In the genomic region with DNA sequence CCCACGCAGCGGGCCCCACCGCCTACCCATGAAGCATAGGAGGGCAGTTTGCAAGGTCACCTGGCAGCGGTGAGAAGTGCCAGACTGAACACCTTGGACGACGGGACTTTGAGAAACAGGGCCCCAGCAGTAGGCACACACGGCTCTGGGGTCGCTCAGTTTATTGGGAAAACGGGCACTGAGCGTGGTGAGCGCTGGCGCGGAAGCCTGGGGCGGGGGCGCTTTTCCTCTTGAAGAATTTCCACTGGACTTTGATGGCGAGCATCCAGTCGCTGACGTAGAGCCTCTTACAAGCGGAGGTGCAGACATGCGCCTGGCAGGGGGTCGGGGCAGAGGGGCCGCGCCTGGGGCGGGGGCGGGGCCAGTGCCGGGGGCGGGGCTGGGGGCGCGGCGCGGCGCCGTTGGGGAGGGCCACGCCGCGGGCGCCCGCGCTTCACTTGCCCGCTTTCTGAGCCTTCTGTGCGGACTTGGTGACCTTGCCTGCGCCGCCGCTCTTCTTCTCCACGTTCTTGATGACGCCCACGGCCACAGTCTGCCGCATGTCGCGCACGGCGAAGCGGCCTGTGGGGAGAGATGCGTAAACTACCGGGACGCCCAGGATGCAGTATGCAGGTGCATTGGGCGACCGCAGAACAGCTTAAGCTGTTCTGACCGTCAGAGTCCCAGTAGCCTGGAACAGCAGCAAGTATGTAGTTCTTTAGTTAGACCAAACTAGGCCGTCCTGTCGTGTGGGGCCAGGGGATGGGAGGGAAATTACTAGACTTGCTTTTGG, we compare ENCODE assay signal across 8 mouse cellular contexts. TPM values are rescaled to one million over a fixed set of nuclear protein-coding genes. Genes with fewer than 3 reads are reported as not detected.
DNase-seq lines count a peak whose midpoint lies in the region; ATAC-seq and TF ChIP-seq lines count a peak whose summit lies in the region.

No protein-coding gene starts in this region.

- peak overlapping the region; percentile 69 for H3K4me2 ChIP-seq in forebrain, postnatal 0 days (ENCODE audit: low read depth)
- H3K4me2 ChIP-seq in lung, embryonic 14.5 days = peak overlapping the region; percentile 84

- no peak overlapping the region for H3K27ac ChIP-seq in ES-E14 (ENCODE audit: insufficient read depth, low read depth, low read length, poor library complexity, severe bottlenecking)
- no peak overlapping the region for H3K27ac ChIP-seq in forebrain, postnatal 0 days (ENCODE audit: low read depth, low read length)
- no peak overlapping the region for H3K27ac ChIP-seq in kidney, adult 2 months (ENCODE audit: insufficient read depth, low read depth, low read length)
- no peak overlapping the region for H3K27ac ChIP-seq in lung, embryonic 14.5 days (ENCODE audit: low read depth)

- no peak for TF ChIP-seq CTCF in forebrain, postnatal 0 days (IDR thresholded peaks at IDR 0.05; ENCODE audit: low read depth)
- TF ChIP-seq CTCF in kidney, adult 2 months (conservative IDR thresholded peaks at IDR 0.05; ENCODE audit: insufficient read depth, insufficient read length, low read depth, low read length) = no peak
- TF ChIP-seq CTCF in lung, embryonic 14.5 days (IDR thresholded peaks at IDR 0.05; ENCODE audit: low read depth) = no peak

- H3K4me3 ChIP-seq in ES-E14 (ENCODE audit: insufficient read depth in 1 of 2, low read depth in 1 of 2, low read length in 2 of 2, poor library complexity in 1 of 2, severe bottlenecking in 1 of 2) = peak overlapping the region; percentile 67 to 74
- H3K4me3 ChIP-seq in forebrain, postnatal 0 days (ENCODE audit: low read depth, low read length) = peak overlapping the region; percentile 37
- H3K4me3 ChIP-seq in kidney, adult 2 months (ENCODE audit: insufficient read depth, low read depth, low read length) = peak overlapping the region; percentile 50
- H3K4me3 ChIP-seq in lung, embryonic 14.5 days (ENCODE audit: low read depth, low read length) = peak overlapping the region; percentile 40

- ATAC-seq in CD4-positive, CD25-positive, alpha-beta regulatory T cell, adult 4 months = no peak
- peak; percentile 32; the same call in 1 of the 2 replicates for ATAC-seq in forebrain, postnatal 0 days
- peak; percentile 83 for ATAC-seq in lung, embryonic 14.5 days (ENCODE audit: insufficient read depth)

- 4% methylated on average over 60 of the region's 61 CpGs for WGBS in forebrain, postnatal 0 days
- WGBS in kidney, adult 2 months = 2% methylated on average over 54 of the region's 61 CpGs
- WGBS in lung, embryonic 14.5 days = under 1% methylated on average over 60 of the region's 61 CpGs

- DNase-seq in CD4-positive, CD25-positive, alpha-beta regulatory T cell, adult 2 months (ENCODE audit: low read depth, low spot score) = peak; percentile 31
- DNase-seq in ES-E14 (ENCODE audit: low read depth, low spot score) = no peak
- DNase-seq in forebrain, postnatal 0 days = peak; percentile 54
- DNase-seq in kidney, adult 2 months = peak; percentile 42
- peak; percentile 83 for DNase-seq in lung, embryonic 14.5 days
- peak; percentile 49 to 56 for DNase-seq in right cerebral cortex, adult 2 months (ENCODE audit: low spot score in 2 of 2)
- no peak for DNase-seq in urinary bladder, postnatal 25 days (ENCODE audit: low spot score)

- TF ChIP-seq POLR2A in kidney, adult 2 months (IDR thresholded peaks at IDR 0.05; ENCODE audit: low read depth, low read length) = no peak

- H3K36me3 ChIP-seq in ES-E14 (ENCODE audit: control insufficient read depth, insufficient read depth, low read length, poor library complexity, severe bottlenecking) = no peaks in the 10 kb centered on the region
- H3K36me3 ChIP-seq in forebrain, postnatal 0 days (ENCODE audit: insufficient read depth) = peaks cover 33% of the 10 kb centered on the region
- H3K36me3 ChIP-seq in kidney, adult 2 months (ENCODE audit: control insufficient read depth, insufficient read depth, low read length) = no peaks in the 10 kb centered on the region
- no peaks in the 10 kb centered on the region for H3K36me3 ChIP-seq in lung, embryonic 14.5 days (ENCODE audit: insufficient read depth)

- H3K9ac ChIP-seq in ES-E14 (ENCODE audit: insufficient read depth, low read depth, low read length, poor library complexity, severe bottlenecking) = peak overlapping the region; percentile 62
- peak overlapping the region; percentile 25; the same call in 1 of the 2 replicates for H3K9ac ChIP-seq in forebrain, postnatal 0 days
- peak overlapping the region; percentile 20; the same call in 1 of the 2 replicates for H3K9ac ChIP-seq in lung, embryonic 14.5 days

- in situ Hi-C loops in ES-E14 (cut with MboI; ENCODE audit: low sequenced_read_pairs in 2 of 2, unreplicated experiment in 2 of 2) = no loop called here

- peaks cover 0 to 7% of the 10 kb centered on the region in 2 experiments; a peak in 2 of 4 replicates for H3K4me1 ChIP-seq in ES-E14 (ENCODE audit: control insufficient read depth in 2 of 2, insufficient read depth in 2 of 2, low read length in 2 of 2, poor library complexity in 1 of 2)
- H3K4me1 ChIP-seq in forebrain, postnatal 0 days (ENCODE audit: insufficient read depth) = no peaks in the 10 kb centered on the region
- H3K4me1 ChIP-seq in kidney, adult 2 months (ENCODE audit: control insufficient read depth, insufficient read depth, low read length) = peaks cover 4% of the 10 kb centered on the region; the same call in 1 of the 2 replicates
- H3K4me1 ChIP-seq in lung, embryonic 14.5 days (ENCODE audit: insufficient read depth) = 0 out of 2 replicates have a peak, but pooled peaks cover 8% of the 10 kb centered on the region

- H3K9me3 ChIP-seq in ES-E14 (ENCODE audit: control insufficient read depth, insufficient read depth, low read depth, low read length) = no peaks in the 10 kb centered on the region
- H3K9me3 ChIP-seq in forebrain, postnatal 0 days (ENCODE audit: low read length) = no peaks in the 10 kb centered on the region
- H3K9me3 ChIP-seq in lung, embryonic 14.5 days (ENCODE audit: low read depth, low read length) = no peaks in the 10 kb centered on the region

- no peaks in the 10 kb centered on the region for H3K27me3 ChIP-seq in forebrain, postnatal 0 days (ENCODE audit: insufficient read depth, low read length)
- H3K27me3 ChIP-seq in kidney, adult 2 months (replicated peaks; ENCODE audit: control insufficient read depth, insufficient read depth, low read length) = no peaks in the 10 kb centered on the region
- H3K27me3 ChIP-seq in lung, embryonic 14.5 days (ENCODE audit: insufficient read depth, low read length) = peaks cover 30% of the 10 kb centered on the region

TF ChIP-seq in ES-E14, 5 proteins besides CTCF, POLR2A, EP300 and RAD21:
- TF ChIP-seq MAFK (IDR thresholded peaks at IDR 0.05; ENCODE audit: insufficient read depth, low read depth, low read length) (no peak), ZNF384 (IDR thresholded peaks at IDR 0.05; ENCODE audit: low read depth, low read length) (no peak), HCFC1 (IDR thresholded peaks at IDR 0.05; ENCODE audit: borderline replicate concordance, insufficient read depth, low read length) (no peak), ZC3H11A (IDR thresholded peaks at IDR 0.05; ENCODE audit: borderline replicate concordance, low read depth, low read length) (no peak), CHD2 (IDR thresholded peaks at IDR 0.05; ENCODE audit: low read depth, low read length) (no peak)

RNA-seq across cellular contexts. Expression of gene Eef1a2, which starts 9.1 kb away (rescaled TPM):
- not detected for polyA plus RNA-seq in CD4-positive, CD25-positive, alpha-beta regulatory T cell, adult 4 months (2017; shearing (Covaris generic))
- total RNA-seq in ES-E14 (2012; rRNA removed) = 0.76 and 0.95 TPM in 2 replicates
- total RNA-seq in forebrain, postnatal 0 days (2014; rRNA removed) = 215 and 218 TPM in 2 replicates
- 12.8 and 17.5 TPM in 2 replicates for polyA plus RNA-seq in forebrain, postnatal 0 days (2015; fragmentation: Nextera tagmentation; extraction: Ambion mirVana)
- polyA plus RNA-seq in kidney, adult 2 months (2012; rRNA removed) = 0.92 and 18.7 TPM in 2 replicates
- polyA plus RNA-seq in lung, embryonic 14.5 days (2014; fragmentation: Nextera tagmentation; extraction: Ambion mirVana) = 0.35 TPM in 1 of 2 replicates, not detected in the other

RNA-seq across cellular contexts. Expression of gene Kcnq2, which starts 12.6 kb away (rescaled TPM):
- polyA plus RNA-seq in CD4-positive, CD25-positive, alpha-beta regulatory T cell, adult 4 months (2017; shearing (Covaris generic)) = not detected
- total RNA-seq in ES-E14 (2012; rRNA removed) = 4.6 and 11.6 TPM in 2 replicates
- 113 and 134 TPM in 2 replicates for total RNA-seq in forebrain, postnatal 0 days (2014; rRNA removed)
- 24.7 and 31.7 TPM in 2 replicates for polyA plus RNA-seq in forebrain, postnatal 0 days (2015; fragmentation: Nextera tagmentation; extraction: Ambion mirVana)
- polyA plus RNA-seq in kidney, adult 2 months (2012; rRNA removed) = 0.05 and 0.31 TPM in 2 replicates
- polyA plus RNA-seq in lung, embryonic 14.5 days (2014; fragmentation: Nextera tagmentation; extraction: Ambion mirVana) = 0.05 TPM in 2 replicates

RNA-seq across cellular contexts. Expression of gene Ppdpf, which starts 39.3 kb away (rescaled TPM):
- 100 to 1,000 TPM; 138 to 145 TPM for polyA plus RNA-seq in CD4-positive, CD25-positive, alpha-beta regulatory T cell, adult 4 months (2017; shearing (Covaris generic))
- total RNA-seq in ES-E14 (2012; rRNA removed) = 67.1 and 71.8 TPM in 2 replicates
- 239 and 264 TPM in 2 replicates for total RNA-seq in forebrain, postnatal 0 days (2014; rRNA removed)
- polyA plus RNA-seq in forebrain, postnatal 0 days (2015; fragmentation: Nextera tagmentation; extraction: Ambion mirVana) = 402 and 447 TPM in 2 replicates
- 162 and 168 TPM in 2 replicates for polyA plus RNA-seq in kidney, adult 2 months (2012; rRNA removed)
- 333 and 364 TPM in 2 replicates for polyA plus RNA-seq in lung, embryonic 14.5 days (2014; fragmentation: Nextera tagmentation; extraction: Ambion mirVana)

RNA-seq across cellular contexts. Expression of gene Ptk6, which starts 54.9 kb away (rescaled TPM):
- polyA plus RNA-seq in CD4-positive, CD25-positive, alpha-beta regulatory T cell, adult 4 months (2017; shearing (Covaris generic)) = under 1 TPM in 1 of 2 experiments, not detected in 1; 0.08 TPM
- 0.11 and 0.22 TPM in 2 replicates for total RNA-seq in ES-E14 (2012; rRNA removed)
- total RNA-seq in forebrain, postnatal 0 days (2014; rRNA removed) = not detected in 2 replicates
- not detected in 2 replicates for polyA plus RNA-seq in forebrain, postnatal 0 days (2015; fragmentation: Nextera tagmentation; extraction: Ambion mirVana)
- 0.12 and 0.16 TPM in 2 replicates for polyA plus RNA-seq in kidney, adult 2 months (2012; rRNA removed)
- 0.12 TPM in 1 of 2 replicates, not detected in the other for polyA plus RNA-seq in lung, embryonic 14.5 days (2014; fragmentation: Nextera tagmentation; extraction: Ambion mirVana)

Comparison
In these comparisons a context has a peak if more than half of its experiments do, and no peak if none do; other contexts are left out.
1. DNase-seq: peak in CD4-positive, CD25-positive, alpha-beta regulatory T cell, adult 2 months (single experiment), forebrain, postnatal 0 days (single experiment), kidney, adult 2 months (single experiment), lung, embryonic 14.5 days (single experiment) and right cerebral cortex, adult 2 months (2 of 2); none in ES-E14 (single experiment) and urinary bladder, postnatal 25 days (single experiment).
2. RNA of gene Kcnq2, which starts 12.6 kb away (polyA plus RNA-seq): 24.7 to 31.7 TPM in forebrain, postnatal 0 days; 0.05 to 0.31 TPM in kidney, adult 2 months, not detected in CD4-positive, CD25-positive, alpha-beta regulatory T cell, adult 4 months and 0.05 TPM in lung, embryonic 14.5 days; every median in the first group is over 10 times any median in the second.
3. Peak in every context shown above with its lines, with median percentiles within 50 percentile points of each other: H3K4me3 ChIP-seq and H3K9ac ChIP-seq.